Mouse (Mus musculus): ENCODE results near the gene Vamp4. TPM values are rescaled to one million over a fixed set of nuclear protein-coding genes. Genes with fewer than 3 reads are reported as not detected.

Gene Vamp4
- polyA plus RNA-seq, 1 experiment from 2014 or later: 36.3 TPM

DNA sequence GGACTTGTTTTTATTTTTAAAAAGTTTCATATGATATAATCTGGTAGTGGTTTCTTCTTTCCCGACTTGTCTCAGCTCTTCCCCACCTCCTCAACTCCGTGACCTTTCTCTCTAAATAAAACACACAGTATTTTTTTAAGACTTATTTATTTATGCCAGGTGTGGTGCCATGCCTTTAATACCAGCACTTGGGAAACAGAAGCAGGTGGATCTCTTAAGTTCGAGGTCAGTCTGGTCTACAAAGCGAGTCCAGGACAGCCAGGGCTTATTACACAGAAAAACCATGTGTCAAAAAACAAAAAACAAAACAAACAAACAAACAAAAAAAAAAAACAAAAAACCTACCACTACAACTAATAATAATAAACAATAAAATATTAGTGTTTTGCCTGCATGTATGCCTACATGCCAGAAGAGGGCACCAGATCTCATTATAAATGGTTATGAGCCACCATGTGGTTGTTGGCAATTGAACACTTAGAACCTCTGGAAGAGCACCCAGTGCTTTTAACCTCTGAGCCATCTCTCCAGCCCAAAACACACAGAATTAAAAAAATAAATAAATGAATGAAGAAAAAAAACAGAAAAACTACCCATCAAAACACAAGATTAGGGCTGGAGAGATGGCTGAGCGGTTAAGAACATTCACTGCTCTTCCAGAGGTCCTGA is 20.6 kb upstream of the Vamp4 start:
- H3K4me2 ChIP-seq: no peak overlapping the region
- H3K9ac ChIP-seq: no peak overlapping the region
- no peak for ATAC-seq (ENCODE audit: insufficient number of reproducible peaks, low FRiP score)
- H3K27me3 ChIP-seq (replicated peaks): no peaks in the 10 kb centered on the region
- peaks cover 14% of the 10 kb centered on the region; the same call in 1 of the 2 replicates for H3K4me1 ChIP-seq (replicated peaks)
- H3K4me3 ChIP-seq: no peak overlapping the region
- H3K36me3 ChIP-seq: peaks cover 17% of the 10 kb centered on the region
- 67% methylated on average over 5 of the region's 5 CpGs for whole genome bisulfite sequencing
- no peak overlapping the region for H3K27ac ChIP-seq (ENCODE audit: poor library complexity, severe bottlenecking)
- no peaks in the 10 kb centered on the region for H3K9me3 ChIP-seq (replicated peaks)

DNA sequence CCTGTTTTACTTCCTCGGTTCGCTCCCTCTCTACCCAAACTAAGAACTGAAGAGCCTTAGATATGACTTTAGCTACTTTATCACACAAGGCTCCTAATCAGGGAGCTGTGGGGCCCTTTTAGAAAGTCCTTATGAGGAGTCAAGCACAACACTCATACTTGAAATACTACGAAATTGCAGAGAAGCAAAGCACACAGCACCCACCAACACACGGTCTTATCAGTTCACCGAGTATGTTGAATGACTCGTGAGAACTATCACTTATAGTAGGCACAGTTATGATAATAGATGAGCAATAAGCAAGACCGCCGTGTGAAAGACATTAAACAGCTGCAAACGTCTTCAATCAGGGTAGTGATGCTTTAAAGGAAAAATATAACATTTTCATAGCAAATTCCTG is 17.4 kb upstream of the Vamp4 start:
- WGBS: 55% methylated on average over 9 of the region's 9 CpGs
- ATAC-seq (ENCODE audit: insufficient number of reproducible peaks, low FRiP score): no peak
- H3K27ac ChIP-seq (ENCODE audit: poor library complexity, severe bottlenecking): no peak overlapping the region
- no peaks in the 10 kb centered on the region for H3K27me3 ChIP-seq (replicated peaks)
- no peak overlapping the region for H3K9ac ChIP-seq
- 0 out of 2 replicates have a peak, but pooled peaks cover 4% of the 10 kb centered on the region for H3K4me1 ChIP-seq (replicated peaks)
- H3K9me3 ChIP-seq (replicated peaks): no peaks in the 10 kb centered on the region
- H3K4me3 ChIP-seq: no peak overlapping the region
- no peak overlapping the region for H3K4me2 ChIP-seq
- no peaks in the 10 kb centered on the region for H3K36me3 ChIP-seq

DNA sequence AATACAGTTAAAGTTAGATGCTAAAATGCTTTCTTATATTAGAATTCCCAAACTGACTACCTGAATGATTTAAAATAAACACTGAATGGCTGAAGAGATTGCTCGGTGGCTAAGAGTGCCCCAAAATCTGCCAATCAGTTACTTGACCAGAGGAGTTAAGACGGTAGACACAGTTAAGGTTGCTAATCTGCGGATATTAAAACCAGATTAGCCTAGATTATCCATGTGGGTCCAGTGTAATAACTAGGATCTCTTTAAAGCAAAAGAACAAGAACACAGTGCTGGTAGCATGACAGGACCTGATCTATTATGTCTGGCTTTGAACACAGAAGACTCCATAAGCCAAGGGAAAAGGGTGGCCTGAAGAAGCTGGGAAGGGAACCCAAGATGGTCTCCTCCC is 16.1 kb upstream of the Vamp4 start:
- H3K27me3 ChIP-seq (replicated peaks): no peaks in the 10 kb centered on the region
- no peak overlapping the region for H3K9ac ChIP-seq
- no peak overlapping the region for H3K27ac ChIP-seq (ENCODE audit: poor library complexity, severe bottlenecking)
- no peak overlapping the region for H3K4me3 ChIP-seq
- H3K4me2 ChIP-seq: no peak overlapping the region
- no peak for ATAC-seq (ENCODE audit: insufficient number of reproducible peaks, low FRiP score)
- 78% methylated on average over 3 of the region's 3 CpGs for WGBS
- 0 out of 2 replicates have a peak, but pooled peaks cover 4% of the 10 kb centered on the region for H3K4me1 ChIP-seq (replicated peaks)
- no peaks in the 10 kb centered on the region for H3K9me3 ChIP-seq (replicated peaks)
- no peaks in the 10 kb centered on the region for H3K36me3 ChIP-seq

DNA sequence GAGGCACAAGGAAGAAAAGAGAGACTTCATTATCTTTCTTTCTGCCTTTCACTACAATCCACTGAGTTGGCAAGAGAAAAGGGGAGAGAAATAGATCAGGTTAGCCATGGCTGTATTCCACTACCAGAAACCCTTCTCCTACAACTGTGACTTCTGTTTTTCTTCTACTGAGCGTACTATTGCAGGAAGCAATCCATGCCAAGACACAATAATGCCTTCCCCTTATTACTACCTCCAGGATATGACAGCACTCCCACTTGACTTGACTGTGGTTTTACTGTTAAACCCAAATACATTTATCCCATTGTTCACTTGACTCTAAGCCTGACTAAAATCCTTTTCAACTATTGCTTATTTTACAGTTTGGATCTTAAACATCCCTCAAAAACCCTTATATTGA is 7.1 kb upstream of the Vamp4 start:
- WGBS: 48% methylated on average over 1 of the region's 1 CpGs
- no peak overlapping the region for H3K27ac ChIP-seq (ENCODE audit: poor library complexity, severe bottlenecking)
- no peaks in the 10 kb centered on the region for H3K27me3 ChIP-seq (replicated peaks)
- H3K4me1 ChIP-seq (replicated peaks): peaks cover 5% of the 10 kb centered on the region
- ATAC-seq (ENCODE audit: insufficient number of reproducible peaks, low FRiP score): no peak
- no peaks in the 10 kb centered on the region for H3K9me3 ChIP-seq (replicated peaks)
- no peaks in the 10 kb centered on the region for H3K36me3 ChIP-seq
- H3K4me3 ChIP-seq: no peak overlapping the region
- H3K4me2 ChIP-seq: no peak overlapping the region
- H3K9ac ChIP-seq: no peak overlapping the region

DNA sequence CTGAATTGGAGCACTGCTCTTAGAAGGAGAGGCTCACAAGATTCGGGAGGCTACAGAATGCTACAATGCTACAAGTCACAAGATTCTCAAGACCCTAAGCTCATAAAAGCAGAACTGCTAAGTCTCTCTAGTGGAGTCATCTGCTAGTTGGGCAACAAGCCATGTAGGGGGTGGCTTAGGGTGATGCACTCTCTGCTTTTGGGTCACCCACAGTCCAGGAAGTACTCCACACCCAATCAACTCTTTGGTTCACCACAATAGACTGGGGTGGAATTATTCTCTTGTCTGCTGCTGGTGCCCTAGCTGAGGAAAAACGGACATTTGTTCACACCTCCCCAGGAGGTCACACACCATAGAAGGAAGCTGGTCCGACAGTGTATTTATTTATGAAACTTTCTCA is 5.3 kb upstream of the Vamp4 start:
- H3K27ac ChIP-seq (ENCODE audit: poor library complexity, severe bottlenecking): no peak overlapping the region
- no peaks in the 10 kb centered on the region for H3K27me3 ChIP-seq (replicated peaks)
- H3K4me1 ChIP-seq (replicated peaks): peaks cover 10% of the 10 kb centered on the region
- H3K4me2 ChIP-seq: no peak overlapping the region
- WGBS: 54% methylated on average over 3 of the region's 3 CpGs
- H3K36me3 ChIP-seq: no peaks in the 10 kb centered on the region
- no peak overlapping the region for H3K4me3 ChIP-seq
- no peak overlapping the region for H3K9ac ChIP-seq
- no peak for ATAC-seq (ENCODE audit: insufficient number of reproducible peaks, low FRiP score)
- H3K9me3 ChIP-seq (replicated peaks): no peaks in the 10 kb centered on the region

DNA sequence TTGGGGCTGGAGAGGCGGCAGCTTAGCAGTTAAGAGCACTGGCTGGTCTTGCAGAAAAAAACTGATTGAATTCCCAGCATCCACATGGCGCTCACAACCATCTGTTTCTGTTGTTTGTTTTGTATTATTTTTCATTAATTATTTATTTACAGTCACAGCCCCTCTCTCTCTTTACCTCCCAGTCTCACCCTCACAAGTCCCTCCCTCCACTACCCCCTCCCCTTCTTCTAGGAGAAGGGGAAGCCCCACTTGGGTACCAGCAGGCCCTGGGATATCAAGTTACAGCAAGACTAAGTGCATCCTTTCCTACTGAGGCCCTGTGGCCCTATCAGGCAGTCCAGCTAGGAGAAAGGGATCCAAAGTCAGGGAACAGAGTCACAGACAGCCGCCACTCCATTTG is 3.0 kb upstream of the Vamp4 start:
- no peak for ATAC-seq (ENCODE audit: insufficient number of reproducible peaks, low FRiP score)
- no peak overlapping the region; the same call in 1 of the 2 replicates for H3K9ac ChIP-seq
- no peak overlapping the region for H3K4me3 ChIP-seq
- H3K27ac ChIP-seq (ENCODE audit: poor library complexity, severe bottlenecking): no peak overlapping the region
- peaks cover 13% of the 10 kb centered on the region for H3K4me1 ChIP-seq (replicated peaks)
- 47% methylated on average over 3 of the region's 3 CpGs for WGBS
- no peaks in the 10 kb centered on the region for H3K9me3 ChIP-seq (replicated peaks)
- H3K36me3 ChIP-seq: no peaks in the 10 kb centered on the region
- no peak overlapping the region for H3K4me2 ChIP-seq
- no peaks in the 10 kb centered on the region for H3K27me3 ChIP-seq (replicated peaks)

DNA sequence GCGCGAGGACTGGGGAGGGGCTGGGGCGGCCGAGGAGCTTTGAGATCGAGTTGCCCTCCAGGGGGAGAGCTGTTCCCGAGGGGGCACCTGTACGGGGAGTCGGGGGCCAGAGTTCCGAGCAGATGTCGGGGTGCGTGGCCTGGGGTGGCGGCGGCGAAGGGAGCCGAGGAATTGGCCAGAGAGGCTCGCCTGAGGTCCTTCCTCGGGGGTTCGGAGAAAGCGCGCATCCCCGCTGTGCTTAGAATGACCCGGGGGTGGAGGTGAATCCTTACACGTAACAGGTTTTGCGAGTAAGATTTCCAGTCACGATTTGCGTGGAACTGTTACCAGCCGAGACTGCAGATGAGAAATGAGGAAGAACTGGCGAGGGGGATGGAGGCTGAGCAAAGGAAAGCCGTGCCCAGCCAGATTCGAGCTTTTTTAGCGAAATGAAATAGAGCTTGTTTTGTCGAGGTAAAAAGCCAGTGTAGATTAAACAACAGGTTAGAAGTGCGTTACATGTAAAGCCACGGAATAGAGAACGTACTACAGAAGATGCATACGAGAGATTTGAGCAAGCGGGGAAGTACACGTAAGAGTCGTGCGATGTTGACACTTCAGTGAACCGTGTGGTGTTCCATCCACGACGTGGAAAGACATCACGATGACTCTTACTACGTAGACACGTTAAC is 751 bp downstream of the Vamp4 start:
- Histone ChIP-seq H3K36me3 (peaks cover 14% of the 10 kb centered on the region), H3K4me1 (replicated peaks) (peaks cover 21% of the 10 kb centered on the region), H3K9ac (peak overlapping the region; percentile 91), H3K27me3 (replicated peaks) (no peaks in the 10 kb centered on the region), H3K4me2 (peak overlapping the region; percentile 89), H3K9me3 (replicated peaks) (peaks cover 5% of the 10 kb centered on the region; the same call in 1 of the 2 replicates), H3K27ac (ENCODE audit: poor library complexity, severe bottlenecking) (peak overlapping the region; percentile 85), H3K4me3 (peak overlapping the region; percentile 85)
- 0% methylated on average over 46 of the region's 46 CpGs for WGBS
- no peak for ATAC-seq (ENCODE audit: insufficient number of reproducible peaks, low FRiP score)

DNA sequence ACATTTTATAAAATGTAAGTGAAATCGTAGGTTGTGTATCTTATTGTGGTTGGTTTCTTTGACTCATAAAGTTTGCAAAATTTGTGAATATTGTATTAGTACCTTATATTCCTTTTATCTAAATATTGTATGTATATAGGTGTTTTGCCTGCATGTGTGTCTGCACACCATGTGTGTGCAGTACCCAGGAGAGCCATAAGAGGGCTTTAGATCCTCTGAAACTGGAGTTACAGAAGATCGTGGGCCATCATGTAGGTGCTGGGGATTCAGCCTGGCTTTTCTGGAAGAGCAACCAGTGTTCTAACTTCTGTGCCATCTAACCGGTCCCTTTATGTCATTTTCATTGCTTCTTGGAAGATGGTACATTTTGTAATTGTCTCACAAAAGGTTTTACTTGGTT is 4.8 kb downstream of the Vamp4 start:
- no peak overlapping the region for H3K4me3 ChIP-seq
- peaks cover 10% of the 10 kb centered on the region; the same call in 1 of the 2 replicates for H3K4me1 ChIP-seq (replicated peaks)
- peaks cover 42% of the 10 kb centered on the region for H3K36me3 ChIP-seq
- no peak overlapping the region for H3K9ac ChIP-seq
- H3K4me2 ChIP-seq: no peak overlapping the region
- no peak overlapping the region for H3K27ac ChIP-seq (ENCODE audit: poor library complexity, severe bottlenecking)
- no peak for ATAC-seq (ENCODE audit: insufficient number of reproducible peaks, low FRiP score)
- no peaks in the 10 kb centered on the region for H3K27me3 ChIP-seq (replicated peaks)
- 93% methylated on average over 3 of the region's 3 CpGs for WGBS
- H3K9me3 ChIP-seq (replicated peaks): peaks cover 5% of the 10 kb centered on the region; the same call in 1 of the 2 replicates

DNA sequence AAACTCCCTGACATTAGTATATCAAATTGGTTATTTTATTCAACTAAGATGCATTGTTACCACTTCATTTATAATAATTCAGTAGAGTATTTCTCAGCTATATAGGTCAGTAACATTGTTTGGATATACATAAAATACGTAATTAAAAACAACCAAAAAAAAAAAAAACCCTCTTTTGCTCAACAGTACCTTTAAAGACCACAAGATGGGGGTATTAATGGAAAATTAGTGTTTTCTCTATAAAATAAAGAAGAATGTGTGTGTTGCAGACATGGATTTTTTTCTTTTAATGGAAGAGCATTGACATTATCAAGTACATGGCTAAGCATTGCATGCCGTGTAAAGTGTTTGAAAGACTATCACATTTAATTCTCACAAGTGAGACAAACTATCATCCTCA is 12.6 kb downstream of the Vamp4 start:
- WGBS: 78% methylated on average over 2 of the region's 2 CpGs

DNA sequence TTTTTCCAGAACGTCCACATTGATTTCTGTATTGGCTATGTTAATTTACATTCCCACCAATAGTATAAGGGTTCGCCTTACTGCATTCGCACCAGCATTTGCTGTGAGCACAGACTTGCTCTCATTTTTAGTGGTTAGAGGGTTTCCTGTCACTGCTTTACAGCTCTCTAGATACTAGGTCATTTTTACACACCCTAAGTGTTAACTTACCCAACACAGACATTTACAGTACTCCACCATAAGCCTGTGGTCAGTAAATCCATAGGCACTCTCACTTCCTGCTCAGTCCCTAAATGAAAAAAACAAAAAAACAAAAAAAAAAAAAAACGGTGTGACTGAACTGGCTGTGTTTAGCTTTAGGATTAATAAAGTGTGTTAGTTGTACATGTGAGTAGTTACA is 16.0 kb downstream of the Vamp4 start:
- H3K4me2 ChIP-seq: no peak overlapping the region
- ATAC-seq (ENCODE audit: insufficient number of reproducible peaks, low FRiP score): no peak
- WGBS: 77% methylated on average over 4 of the region's 4 CpGs
- peaks cover 3% of the 10 kb centered on the region; the same call in 1 of the 2 replicates for H3K4me1 ChIP-seq (replicated peaks)
- H3K4me3 ChIP-seq: no peak overlapping the region
- no peak overlapping the region for H3K9ac ChIP-seq
- no peaks in the 10 kb centered on the region for H3K27me3 ChIP-seq (replicated peaks)
- H3K9me3 ChIP-seq (replicated peaks): no peaks in the 10 kb centered on the region
- no peak overlapping the region for H3K27ac ChIP-seq (ENCODE audit: poor library complexity, severe bottlenecking)
- peaks cover 17% of the 10 kb centered on the region for H3K36me3 ChIP-seq

More for the DNA sequence above, 12.6 kb downstream of the Vamp4 start:
- Histone ChIP-seq H3K27me3 (replicated peaks) (no peaks in the 10 kb centered on the region), H3K4me1 (replicated peaks) (no peaks in the 10 kb centered on the region), H3K4me3 (no peak overlapping the region), H3K36me3 (peaks cover 31% of the 10 kb centered on the region), H3K27ac (ENCODE audit: poor library complexity, severe bottlenecking) (no peak overlapping the region), H3K4me2 (no peak overlapping the region), H3K9ac (no peak overlapping the region), H3K9me3 (replicated peaks) (no peaks in the 10 kb centered on the region)
- ATAC-seq (ENCODE audit: insufficient number of reproducible peaks, low FRiP score): no peak

DNA sequence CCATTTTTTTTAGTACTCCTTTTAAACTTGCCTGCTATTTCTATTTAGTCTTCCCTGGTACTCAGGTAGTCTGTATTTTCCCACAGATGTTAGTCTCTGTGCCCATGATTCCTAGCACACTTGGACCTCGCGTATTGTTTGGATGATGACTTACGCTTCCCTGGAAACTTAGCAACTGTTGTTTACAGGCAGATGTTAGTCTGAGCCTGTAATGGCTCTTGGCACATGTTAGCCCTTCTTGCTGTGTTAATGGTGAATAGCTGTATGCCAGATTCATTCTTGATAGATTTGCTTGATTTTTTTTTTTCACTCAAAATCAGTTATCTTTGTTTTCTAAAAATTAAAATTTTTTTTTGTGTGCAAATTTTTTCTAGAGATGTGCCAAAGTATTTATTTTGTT is 18.3 kb downstream of the Vamp4 start:
- no peak overlapping the region for H3K4me2 ChIP-seq
- 87% methylated on average over 3 of the region's 3 CpGs for WGBS
- no peak overlapping the region for H3K4me3 ChIP-seq
- H3K27ac ChIP-seq (ENCODE audit: poor library complexity, severe bottlenecking): no peak overlapping the region
- no peak overlapping the region for H3K9ac ChIP-seq
- no peaks in the 10 kb centered on the region for H3K27me3 ChIP-seq (replicated peaks)
- no peaks in the 10 kb centered on the region for H3K9me3 ChIP-seq (replicated peaks)
- peaks cover 14% of the 10 kb centered on the region for H3K36me3 ChIP-seq
- ATAC-seq (ENCODE audit: insufficient number of reproducible peaks, low FRiP score): no peak
- peaks cover 3% of the 10 kb centered on the region; the same call in 1 of the 2 replicates for H3K4me1 ChIP-seq (replicated peaks)
